Mouse (Mus musculus) MN1 (cell line): Measurements from ENCODE around the gene Trib3.
"Not testable (repeated sequence)": the region's sequence is repeated elsewhere in the genome, so short reads cannot be mapped to it uniquely, and the experiment has no call there.

Experiments used
- DNase-seq: peaks from one replicate; pipeline ENCODE4 v3.0.0-alpha.2; 2016; ENCODE audit warnings: low spot score

Trib3 gene

GRCm38 (mm10) chr2:152343329-152344213 is at the start of gene Trib3:
Trib3 (minus strand) TSS chr2:152344032.
- peak; percentile 95 for DNase-seq

DNA sequence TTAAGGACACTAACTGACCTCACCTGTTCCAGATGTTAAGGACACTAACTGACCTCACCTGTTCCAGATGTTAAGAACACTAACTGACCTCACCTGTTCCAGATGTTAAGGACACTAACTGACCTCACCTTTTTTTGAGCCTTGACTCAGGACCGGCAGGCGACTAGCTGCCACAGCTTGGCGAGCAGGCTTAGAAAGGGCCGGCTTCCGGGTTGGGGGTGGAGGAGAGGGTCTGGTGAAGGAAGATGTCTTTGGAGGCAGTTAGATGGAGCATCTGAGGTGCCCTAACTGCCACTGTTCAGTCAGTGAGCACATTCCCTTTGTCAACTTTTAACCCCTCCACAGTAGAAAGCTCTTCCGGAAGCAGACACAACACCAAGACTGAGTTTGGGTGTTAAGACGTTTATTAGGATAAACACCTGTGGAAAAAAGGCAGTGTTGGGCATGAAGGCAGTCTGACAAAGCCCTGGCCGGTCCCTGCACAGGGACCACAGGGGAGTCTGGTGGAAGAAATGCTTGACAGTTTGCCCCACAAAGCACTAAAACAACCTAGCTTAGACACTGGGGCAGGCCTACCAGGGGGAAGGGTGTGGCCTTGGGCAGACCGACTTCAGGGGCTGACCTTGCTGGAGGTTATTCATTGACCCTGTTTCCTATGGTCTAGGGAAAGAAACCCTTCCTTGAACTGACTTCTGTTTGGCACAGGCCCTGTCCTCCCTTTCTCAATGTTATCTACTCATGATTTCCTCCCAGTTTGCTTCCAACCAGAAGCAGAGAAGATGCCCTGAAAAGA is 49.6 kb upstream of the Trib3 start:
- no peak for DNase-seq

DNA sequence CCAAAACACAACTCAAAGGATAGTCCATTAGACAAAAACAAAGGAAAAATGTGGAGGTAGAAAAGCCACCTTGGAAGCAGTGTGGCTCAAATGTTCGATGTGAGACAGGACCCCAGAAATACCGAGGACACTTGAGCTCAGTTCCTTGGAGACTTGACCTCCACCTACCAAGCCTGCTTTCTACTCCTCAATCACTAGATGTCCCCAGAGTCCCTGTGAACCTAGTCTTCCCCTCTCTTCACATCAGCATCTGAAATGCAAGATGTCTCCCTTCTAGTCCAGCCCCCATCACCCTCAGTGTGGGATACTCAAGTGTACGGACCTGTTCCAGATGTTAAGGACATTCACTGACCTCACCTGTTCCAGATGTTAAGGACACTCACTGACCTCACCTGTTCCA is 49.0 kb upstream of the Trib3 start:
- DNase-seq, result peak; percentile 82

- no peak for DNase-seq
Measured at GRCm38 (mm10) chr2:152384191-152384590, 40.4 kb upstream of the Trib3 start.

GRCm38 (mm10) chr2:152376345-152376741 is 32.5 kb upstream of the Trib3 start, which contains the start of gene Nrsn2:
Nrsn2 (minus strand) TSS chr2:152376638.
- no peak for DNase-seq

- DNase-seq, result no peak
Measured at GRCm38 (mm10) chr2:152375652-152376344, 32.0 kb upstream of the Trib3 start.

DNA sequence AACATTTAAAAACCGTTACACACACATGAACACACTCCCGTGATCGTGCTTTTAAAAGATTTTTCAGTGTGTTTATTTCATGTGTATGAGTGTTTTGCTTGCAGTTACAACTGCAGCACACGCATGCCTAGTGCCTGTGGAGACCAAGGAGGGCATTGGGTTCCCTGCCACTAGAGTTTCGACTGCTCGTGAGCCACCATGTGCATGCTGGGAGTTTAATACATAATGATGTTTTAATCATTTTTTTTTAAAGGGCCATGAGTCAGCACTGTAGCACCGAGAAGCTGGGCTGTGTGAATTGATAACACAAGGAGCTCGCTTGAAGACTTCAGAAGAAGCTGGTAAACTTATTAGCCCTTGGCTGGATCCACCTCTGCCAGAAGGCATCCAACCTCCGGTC is 29.7 kb upstream of the Trib3 start:
- DNase-seq, result no peak

DNA sequence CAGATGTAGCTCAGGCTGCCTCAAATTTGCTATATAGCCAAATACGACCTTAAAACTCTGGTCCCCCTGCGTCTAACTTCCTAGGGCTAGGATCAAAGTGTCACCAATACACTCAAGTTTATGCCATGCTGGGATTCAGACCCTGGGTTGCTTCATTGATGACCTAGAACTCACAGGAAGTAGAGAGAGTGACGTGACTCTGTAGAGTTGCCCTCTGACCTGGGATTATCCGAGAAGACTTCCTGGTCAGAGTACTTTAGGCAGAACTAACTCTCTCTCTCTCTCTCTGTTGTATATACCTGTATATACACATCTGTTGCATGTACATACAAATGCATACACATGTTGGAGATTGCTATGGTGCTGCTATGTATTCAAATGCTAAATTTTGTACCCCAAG is 28.8 kb upstream of the Trib3 start:
- DNase-seq, result no peak

GRCm38 (mm10) chr2:152372104-152372503 is 28.3 kb upstream of the Trib3 start:
- no peak for DNase-seq

DNA sequence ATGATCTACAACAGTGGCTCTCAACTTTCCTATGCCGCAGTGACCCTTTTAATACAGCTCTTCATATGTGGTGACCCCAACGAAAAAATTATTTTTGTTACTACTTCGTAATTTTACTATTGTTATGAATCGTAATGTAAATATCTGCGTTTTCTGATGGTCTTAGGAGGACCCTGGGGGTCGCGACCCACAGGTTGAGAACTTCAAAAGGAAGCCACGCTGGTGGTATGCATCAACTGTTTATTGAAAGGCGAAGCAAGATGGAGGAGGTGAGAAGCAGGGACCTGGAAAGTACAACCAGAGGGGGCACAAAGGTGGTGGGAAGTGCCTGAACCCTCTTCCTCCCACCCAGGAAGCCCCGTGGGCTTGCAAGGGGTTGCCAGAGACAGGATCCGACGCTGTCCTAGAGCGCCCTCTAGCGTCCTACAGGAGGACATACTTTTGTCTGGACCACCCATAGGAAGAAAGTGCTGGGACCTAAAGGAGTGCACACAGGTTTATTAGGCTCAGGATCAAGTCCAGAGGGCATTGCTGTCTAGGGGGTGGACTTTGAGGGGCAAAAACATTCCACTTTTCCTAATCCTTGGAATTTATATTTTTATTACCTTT is 24.8 kb upstream of the Trib3 start:
- peak; percentile 77 for DNase-seq

DNA sequence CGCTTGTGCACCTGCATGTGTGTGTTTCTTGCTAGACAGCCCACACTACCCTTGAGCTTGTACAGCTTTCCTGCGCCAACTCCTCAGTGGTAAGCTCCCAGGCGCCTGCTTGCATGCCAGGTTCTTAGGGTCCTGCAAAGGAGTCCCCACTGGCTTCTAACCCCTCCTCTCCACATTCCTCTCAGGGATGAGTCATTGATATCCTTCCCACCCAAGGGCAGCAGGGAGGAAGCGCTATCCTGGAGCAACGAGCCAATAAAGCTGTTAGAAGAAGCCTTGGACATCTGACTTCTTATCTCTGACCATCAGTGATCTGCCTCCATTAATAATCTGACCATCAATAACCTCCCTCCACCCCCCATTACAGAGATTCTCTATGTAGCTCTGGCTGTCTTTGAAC is 24.1 kb upstream of the Trib3 start:
- no peak for DNase-seq

DNA sequence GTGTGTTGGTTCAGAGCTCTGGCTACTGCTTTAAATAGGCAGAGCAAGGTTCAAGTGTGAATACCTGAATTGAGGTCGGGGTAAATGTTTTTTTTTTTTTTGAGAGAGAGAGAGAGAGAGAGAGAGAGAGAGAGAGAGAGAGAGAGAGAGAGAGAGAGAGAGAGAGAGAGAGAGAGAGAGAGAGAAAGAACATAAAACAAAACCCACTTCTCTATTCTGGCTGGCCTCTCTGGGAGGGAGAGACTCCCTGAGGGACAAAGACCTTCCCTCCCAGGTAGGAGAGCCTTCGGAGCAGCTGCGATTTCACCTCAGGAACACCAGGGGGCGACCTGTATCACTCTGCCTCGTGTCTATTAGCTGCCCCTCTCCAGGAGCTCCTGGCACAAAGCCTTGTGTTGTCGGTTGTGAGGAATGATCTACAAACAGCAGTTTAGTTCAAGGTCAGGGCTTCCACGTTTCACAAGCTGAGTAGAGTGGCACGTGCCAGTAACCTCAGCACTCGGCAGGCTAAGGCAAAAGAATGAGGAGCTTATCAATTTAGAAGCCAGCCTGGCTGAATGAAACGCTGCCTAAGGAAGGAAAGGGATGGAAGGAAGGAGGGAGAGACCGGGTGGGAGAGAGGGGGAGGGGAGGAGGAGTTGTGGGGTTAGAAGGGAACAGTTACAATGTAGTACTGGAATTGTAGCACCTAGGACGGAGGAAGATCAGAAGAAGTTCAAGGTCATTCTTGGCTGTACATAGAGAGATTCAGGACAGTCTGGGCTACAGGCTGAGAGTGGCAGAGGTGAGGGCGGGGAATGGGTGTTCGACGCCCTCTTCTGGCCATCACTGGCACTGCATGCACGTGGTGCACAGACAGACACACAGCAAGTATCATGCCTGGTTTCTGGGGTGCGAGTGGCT is 19.7 kb upstream of the Trib3 start:
- peak; percentile 86 for DNase-seq

DNA sequence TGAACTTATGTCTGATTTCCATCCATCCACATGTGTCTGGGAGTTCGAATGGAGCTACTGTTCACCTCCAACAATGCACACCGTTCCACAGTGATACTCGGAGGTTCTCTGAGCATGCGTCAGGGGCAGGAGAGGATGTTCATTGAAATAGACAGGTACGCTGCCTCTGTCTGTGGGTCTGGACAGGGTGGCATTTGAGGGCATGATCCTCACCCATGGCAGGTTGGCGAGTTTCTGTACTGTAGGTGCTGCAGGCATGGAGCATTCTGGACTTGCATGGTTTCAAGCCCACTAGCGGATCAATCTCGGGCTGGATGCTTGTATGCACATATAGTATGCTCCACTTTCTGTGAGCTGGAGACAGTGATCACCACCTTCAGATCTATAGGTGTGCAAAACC is 17.4 kb upstream of the Trib3 start:
- no peak for DNase-seq

- DNase-seq, result peak; percentile 77
Measured at GRCm38 (mm10) chr2:152360271-152360775, 16.5 kb upstream of the Trib3 start.

GRCm38 (mm10) chr2:152359616-152360015 is 15.8 kb upstream of the Trib3 start:
- no peak for DNase-seq

DNA sequence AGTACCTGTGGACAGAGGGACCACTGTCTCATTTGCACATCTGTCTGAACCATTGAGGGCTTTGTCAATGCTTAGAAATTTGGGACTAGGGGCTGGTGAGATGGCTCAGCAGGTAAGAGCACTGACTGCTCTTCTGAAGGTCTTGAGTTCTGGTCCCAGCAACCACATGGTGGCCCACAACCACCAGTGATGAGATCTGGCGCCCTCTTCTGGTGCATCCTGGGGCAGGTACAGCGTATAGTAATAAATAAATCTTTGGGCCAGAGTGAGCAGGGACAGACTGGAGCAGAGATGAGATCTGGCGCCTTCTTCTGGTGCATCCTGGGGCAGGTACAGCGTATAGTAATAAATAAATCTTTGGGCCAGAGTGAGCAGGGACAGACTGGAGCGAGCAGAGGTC is 15.1 kb upstream of the Trib3 start:
- not testable (repeated sequence) for DNase-seq

- DNase-seq, result no peak
Measured at GRCm38 (mm10) chr2:152357254-152357653, 13.4 kb upstream of the Trib3 start.

GRCm38 (mm10) chr2:152349842-152350540 is 6.2 kb upstream of the Trib3 start:
- DNase-seq, result peak; percentile 95

DNA sequence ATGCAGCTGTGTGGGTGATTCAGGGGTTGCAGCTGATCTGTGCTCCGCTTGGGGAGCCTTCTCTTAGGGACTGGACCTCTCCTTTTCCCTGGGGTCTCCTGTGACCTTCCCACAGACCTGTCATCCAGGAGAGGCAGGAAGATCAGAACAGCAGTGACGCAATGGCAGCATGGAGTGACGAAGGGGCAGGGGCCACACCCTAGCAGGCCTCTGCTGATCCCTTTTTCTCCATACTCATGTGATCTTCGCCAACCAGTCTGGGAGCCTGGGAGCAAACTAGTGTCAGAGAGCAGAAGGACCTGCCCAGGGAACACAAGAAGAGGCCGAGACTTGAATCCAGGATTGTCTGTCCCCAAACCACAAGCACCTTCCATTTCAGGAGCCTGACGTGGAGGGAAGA is 5.4 kb upstream of the Trib3 start:
- DNase-seq, result no peak

DNA sequence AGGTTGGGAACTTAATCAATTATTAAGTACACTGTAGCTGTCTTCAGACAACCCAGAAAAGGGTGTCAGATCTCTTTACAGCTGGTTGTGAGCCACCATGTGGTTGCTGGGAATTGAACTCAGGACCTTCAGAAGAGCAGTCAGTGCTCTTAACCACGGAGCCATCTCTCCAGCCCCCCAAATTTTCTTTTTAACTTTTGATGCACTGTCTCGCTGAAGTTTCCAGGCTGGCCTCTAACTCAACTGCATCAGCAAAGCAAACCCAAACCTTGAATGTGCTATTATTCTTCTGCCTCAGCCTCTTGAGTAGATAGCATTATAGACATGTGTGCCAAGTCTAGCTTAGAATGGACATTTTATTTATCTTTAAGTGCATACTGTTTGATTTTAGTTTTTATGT is 3.9 kb upstream of the Trib3 start:
- DNase-seq, result no peak
